Mouse (Mus musculus): Measurements from ENCODE around the gene Hnrnpl. TPM values are rescaled to one million over a fixed set of nuclear protein-coding genes. Genes with fewer than 3 reads are reported as not detected.

The Hnrnpl gene
- polyA plus RNA-seq, 1 experiment: 256 TPM

GRCm38 (mm10) chr7:28788307-28789195 is 19.8 kb upstream of the Hnrnpl start, which contains the start of gene Rinl:
Rinl (plus strand) TSS chr7:28788969.
- Histone ChIP-seq H3K27ac (ENCODE audit: insufficient read depth, low read depth, low read length) (no peak within 1 kb of the TSS), H3K4me1 (ENCODE audit: control insufficient read depth, insufficient read depth, low read length) (peaks cover 10% of the 10 kb centered on the region), H3K4me3 (ENCODE audit: insufficient read depth, low read length) (no peak within 1 kb of the TSS)

GRCm38 (mm10) chr7:28789235-28789634 is 19.1 kb upstream of the Hnrnpl start:
- Histone ChIP-seq H3K27ac (ENCODE audit: insufficient read depth, low read depth, low read length) (no peak overlapping the region), H3K4me3 (ENCODE audit: insufficient read depth, low read length) (no peak overlapping the region), H3K4me1 (ENCODE audit: control insufficient read depth, insufficient read depth, low read length) (peaks cover 10% of the 10 kb centered on the region)
- TF ChIP-seq POLR2A (IDR thresholded peaks at IDR 0.05; ENCODE audit: borderline replicate concordance, low read depth, low read length) (no peak), CTCF (IDR thresholded peaks at IDR 0.05; ENCODE audit: low read depth, low read length) (no peak)

More at GRCm38 (mm10) chr7:28788307-28789195, 19.8 kb upstream of the Hnrnpl start, which contains the start of gene Rinl:
- TF ChIP-seq POLR2A (IDR thresholded peaks at IDR 0.05; ENCODE audit: borderline replicate concordance, low read depth, low read length) (no peak), CTCF (IDR thresholded peaks at IDR 0.05; ENCODE audit: low read depth, low read length) (no peak)

GRCm38 (mm10) chr7:28790066-28790806 is 18.1 kb upstream of the Hnrnpl start:
- Histone ChIP-seq H3K4me3 (ENCODE audit: insufficient read depth, low read length) (no peak overlapping the region), H3K27ac (ENCODE audit: insufficient read depth, low read depth, low read length) (no peak overlapping the region), H3K4me1 (ENCODE audit: control insufficient read depth, insufficient read depth, low read length) (peaks cover 13% of the 10 kb centered on the region)
- TF ChIP-seq CTCF (IDR thresholded peaks at IDR 0.05; ENCODE audit: low read depth, low read length): no peak
- no peak for TF ChIP-seq POLR2A (IDR thresholded peaks at IDR 0.05; ENCODE audit: borderline replicate concordance, low read depth, low read length)

GRCm38 (mm10) chr7:28791706-28792105 is 16.6 kb upstream of the Hnrnpl start:
- TF ChIP-seq POLR2A (IDR thresholded peaks at IDR 0.05; ENCODE audit: borderline replicate concordance, low read depth, low read length): no peak
- TF ChIP-seq CTCF (IDR thresholded peaks at IDR 0.05; ENCODE audit: low read depth, low read length): no peak
- H3K4me1 ChIP-seq (ENCODE audit: control insufficient read depth, insufficient read depth, low read length): peaks cover 16% of the 10 kb centered on the region

GRCm38 (mm10) chr7:28792391-28793185 is 15.8 kb upstream of the Hnrnpl start:
- Histone ChIP-seq H3K27ac (ENCODE audit: insufficient read depth, low read depth, low read length) (no peak overlapping the region), H3K4me3 (ENCODE audit: insufficient read depth, low read length) (no peak overlapping the region), H3K4me1 (ENCODE audit: control insufficient read depth, insufficient read depth, low read length) (peaks cover 18% of the 10 kb centered on the region)
- TF ChIP-seq POLR2A (IDR thresholded peaks at IDR 0.05; ENCODE audit: borderline replicate concordance, low read depth, low read length) (no peak), CTCF (IDR thresholded peaks at IDR 0.05; ENCODE audit: low read depth, low read length) (no peak)

More at GRCm38 (mm10) chr7:28791706-28792105, 16.6 kb upstream of the Hnrnpl start:
- H3K4me3 ChIP-seq (ENCODE audit: insufficient read depth, low read length): no peak overlapping the region
- H3K27ac ChIP-seq (ENCODE audit: insufficient read depth, low read depth, low read length): no peak overlapping the region

GRCm38 (mm10) chr7:28793834-28794233 is 14.5 kb upstream of the Hnrnpl start:
- H3K4me1 ChIP-seq (ENCODE audit: control insufficient read depth, insufficient read depth, low read length): peaks cover 13% of the 10 kb centered on the region
- H3K4me3 ChIP-seq (ENCODE audit: insufficient read depth, low read length): no peak overlapping the region
- no peak for TF ChIP-seq CTCF (IDR thresholded peaks at IDR 0.05; ENCODE audit: low read depth, low read length)
- no peak for TF ChIP-seq POLR2A (IDR thresholded peaks at IDR 0.05; ENCODE audit: borderline replicate concordance, low read depth, low read length)
- no peak overlapping the region for H3K27ac ChIP-seq (ENCODE audit: insufficient read depth, low read depth, low read length)

- no peak overlapping the region for H3K27ac ChIP-seq (ENCODE audit: insufficient read depth, low read depth, low read length)
Measured at GRCm38 (mm10) chr7:28794496-28794895, 13.8 kb upstream of the Hnrnpl start.

GRCm38 (mm10) chr7:28795832-28796231 is 12.5 kb upstream of the Hnrnpl start:
- TF ChIP-seq CTCF (IDR thresholded peaks at IDR 0.05; ENCODE audit: low read depth, low read length) (no peak), POLR2A (IDR thresholded peaks at IDR 0.05; ENCODE audit: borderline replicate concordance, low read depth, low read length) (no peak)
- peak overlapping the region; percentile 75 for H3K4me3 ChIP-seq (ENCODE audit: insufficient read depth, low read length)
- peak overlapping the region; percentile 87 for H3K27ac ChIP-seq (ENCODE audit: insufficient read depth, low read depth, low read length)
- H3K4me1 ChIP-seq (ENCODE audit: control insufficient read depth, insufficient read depth, low read length): peaks cover 10% of the 10 kb centered on the region

More at GRCm38 (mm10) chr7:28794496-28794895, 13.8 kb upstream of the Hnrnpl start:
- Histone ChIP-seq H3K4me1 (ENCODE audit: control insufficient read depth, insufficient read depth, low read length) (peaks cover 10% of the 10 kb centered on the region), H3K4me3 (ENCODE audit: insufficient read depth, low read length) (no peak overlapping the region)
- no peak for TF ChIP-seq CTCF (IDR thresholded peaks at IDR 0.05; ENCODE audit: low read depth, low read length)

- TF ChIP-seq CTCF (IDR thresholded peaks at IDR 0.05; ENCODE audit: low read depth, low read length) (peak; percentile 71), POLR2A (IDR thresholded peaks at IDR 0.05; ENCODE audit: borderline replicate concordance, low read depth, low read length) (no peak)
- H3K4me3 ChIP-seq (ENCODE audit: insufficient read depth, low read length): peak overlapping the region; percentile 75
- H3K27ac ChIP-seq (ENCODE audit: insufficient read depth, low read depth, low read length): peak overlapping the region; percentile 87
- peaks cover 11% of the 10 kb centered on the region for H3K4me1 ChIP-seq (ENCODE audit: control insufficient read depth, insufficient read depth, low read length)
Measured at GRCm38 (mm10) chr7:28796562-28796975, 11.8 kb upstream of the Hnrnpl start.

All from bone marrow macrophage, adult 2 months (primary cell).